Mouse (Mus musculus) layer of hippocampus, adult 2 months (tissue): ENCODE results near the gene Abcb8. TPM values are rescaled to one million over a fixed set of nuclear protein-coding genes. Genes with fewer than 3 reads are reported as not detected.
A peak's percentile ranks its signal among the peaks of the same experiment; 100 is the strongest.

Experiments used
- DNase-seq, 2 experiments: peaks; one replicate each; pipeline ENCODE4 v3.0.0; 2022; ENCODE audit warnings: low spot score in 2 of 2
- H3K27ac ChIP-seq: fragments of 200-600 bp; 2 replicates; pipeline ENCODE4 v1.8.1; 2022
- H3K4me3 ChIP-seq: fragments of 200-600 bp; 2 replicates; pipeline ENCODE4 v1.8.1; 2022; ENCODE audit warnings: mild to moderate bottlenecking
- CTCF ChIP-seq: fragments of 200-600 bp; conservative IDR thresholded peaks from 2 replicates; pipeline ENCODE4 v1.8.1; 2022; ENCODE audit warnings: antibody characterized with exemption, mild to moderate bottlenecking, moderate library complexity
- total RNA-seq, 2 experiments: library from RNA; stranded (reverse); gene quantifications; 2 replicates each; pipeline ENCODE4 v1.2.3; 2021

Gene Abcb8
- total RNA-seq, 2 experiments from 2014 or later: 50.8 to 57.0 TPM

- H3K4me3 ChIP-seq: no peak overlapping the region
- TF ChIP-seq CTCF: no peak
- DNase-seq: no peak
- H3K27ac ChIP-seq: no peak overlapping the region
Observed at GRCm38 (mm10) chr5:24353327-24353726, 40.1 kb upstream of the Abcb8 start.

DNA sequence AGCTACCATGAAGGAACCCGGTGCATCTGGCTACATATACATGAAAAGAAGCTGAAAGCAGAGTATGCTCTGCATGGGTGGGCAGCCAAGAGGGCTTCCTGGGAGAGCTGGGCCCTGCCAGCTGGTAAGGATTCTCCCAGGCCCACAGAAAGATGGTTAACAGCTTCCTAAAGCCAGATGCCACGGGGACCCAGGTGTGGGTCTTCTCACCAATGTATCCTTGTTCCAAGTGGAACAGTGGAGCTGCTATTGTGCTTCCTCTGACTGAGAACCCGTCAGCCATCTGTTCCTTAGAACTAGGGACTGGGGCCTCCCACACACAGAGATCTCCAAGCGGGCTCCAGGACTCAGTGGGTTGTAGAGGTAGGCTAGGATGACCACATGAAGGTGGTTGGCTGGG lies 36.7 kb upstream of the Abcb8 start:
- H3K4me3 ChIP-seq: no peak overlapping the region
- H3K27ac ChIP-seq: no peak overlapping the region
- no peak for DNase-seq
- no peak for TF ChIP-seq CTCF

GRCm38 (mm10) chr5:24357461-24357860 lies 36.0 kb upstream of the Abcb8 start:
- TF ChIP-seq CTCF: peak; percentile 61
- H3K4me3 ChIP-seq: no peak overlapping the region
- no peak overlapping the region for H3K27ac ChIP-seq
- no peak for DNase-seq

GRCm38 (mm10) chr5:24360792-24361454 lies 32.5 kb upstream of the Abcb8 start:
- Histone ChIP-seq H3K27ac (no peak overlapping the region), H3K4me3 (no peak overlapping the region)
- peak; percentile 98 for TF ChIP-seq CTCF
- peak; percentile 77 to 89 for DNase-seq

GRCm38 (mm10) chr5:24363467-24363866 lies 30.0 kb upstream of the Abcb8 start:
- Histone ChIP-seq H3K4me3 (no peak overlapping the region), H3K27ac (no peak overlapping the region)
- no peak for TF ChIP-seq CTCF
- DNase-seq: no peak

- Histone ChIP-seq H3K27ac (peak overlapping the region; percentile 32; the same call in 1 of the 2 replicates), H3K4me3 (no peak overlapping the region)
- DNase-seq: no peak
- TF ChIP-seq CTCF: no peak
Observed at GRCm38 (mm10) chr5:24364061-24364460, 29.4 kb upstream of the Abcb8 start.

DNA sequence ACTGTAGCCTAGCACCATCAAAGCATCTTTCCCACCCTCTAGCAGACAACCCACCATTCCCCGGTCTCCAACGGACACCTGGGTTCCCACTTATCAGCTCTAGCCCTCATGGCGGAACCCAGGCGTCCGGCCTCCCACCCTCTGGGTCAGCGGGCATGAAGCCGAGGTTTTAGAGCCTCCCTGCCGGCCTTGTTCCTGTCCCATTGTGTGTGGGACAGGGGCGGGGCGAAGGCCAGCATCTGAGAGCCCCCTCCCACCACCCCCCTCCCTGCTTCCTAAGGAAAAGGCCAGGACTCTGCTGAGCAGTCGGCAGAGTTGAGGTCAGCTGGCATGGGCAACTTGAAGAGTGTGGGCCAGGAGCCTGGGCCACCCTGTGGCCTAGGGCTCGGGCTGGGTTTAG lies 29.0 kb upstream of the Abcb8 start, which contains the start of gene Nos3:
Gene Nos3, plus strand, starts transcription at position 303 of the 400 bp plus-strand sequence.
- Histone ChIP-seq H3K27ac (peak within 1 kb of the TSS; percentile 67), H3K4me3 (peak within 1 kb of the TSS; percentile 38)
- no peak for TF ChIP-seq CTCF
- DNase-seq: no peak

DNA sequence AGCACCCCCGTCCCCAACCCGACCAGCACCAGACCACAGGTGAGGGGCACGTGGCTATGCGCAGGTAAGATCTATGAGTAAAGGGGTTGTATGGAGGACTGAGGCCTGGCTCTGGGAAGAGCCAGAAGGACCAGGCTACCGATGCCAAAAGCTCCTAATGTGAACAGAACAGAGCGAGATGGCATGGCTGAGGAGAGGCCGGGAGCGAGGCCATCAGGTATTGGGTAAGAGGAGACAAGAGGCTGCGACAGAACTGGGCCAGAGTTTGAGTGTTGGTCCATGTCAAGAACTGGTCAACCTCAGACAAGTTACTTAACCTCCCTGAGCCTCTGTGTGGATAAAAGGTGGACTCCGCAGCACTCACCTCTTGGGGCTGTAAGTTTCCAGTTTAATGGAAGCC lies 28.5 kb upstream of the Abcb8 start:
- Histone ChIP-seq H3K4me3 (peak overlapping the region; percentile 38), H3K27ac (peak overlapping the region; percentile 67)
- DNase-seq: no peak
- TF ChIP-seq CTCF: no peak

GRCm38 (mm10) chr5:24365528-24365927 lies 27.9 kb upstream of the Abcb8 start:
- H3K4me3 ChIP-seq: no peak overlapping the region; the same call in 1 of the 2 replicates
- TF ChIP-seq CTCF: no peak
- no peak for DNase-seq
- peak overlapping the region; percentile 67; the same call in 1 of the 2 replicates for H3K27ac ChIP-seq

DNA sequence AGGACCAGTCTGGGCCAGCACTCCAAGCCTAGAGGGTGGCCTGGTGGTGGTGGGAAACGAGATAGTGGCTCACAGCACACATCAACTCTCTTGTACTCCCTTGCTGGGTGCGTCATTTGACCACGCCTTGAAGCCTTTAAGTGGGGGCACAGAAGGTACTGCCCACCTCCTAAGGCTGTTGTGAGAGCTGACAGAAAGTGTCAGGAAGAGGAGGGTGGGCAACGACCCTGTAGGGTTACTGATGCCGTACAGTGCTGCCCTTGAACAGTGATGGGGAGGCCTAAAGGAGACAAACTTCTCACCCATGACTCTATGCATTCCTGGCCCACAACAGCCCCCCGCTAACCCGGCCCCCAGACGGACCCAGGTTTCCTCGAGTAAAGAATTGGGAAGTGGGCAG lies 27.0 kb upstream of the Abcb8 start:
- no peak for TF ChIP-seq CTCF
- H3K4me3 ChIP-seq: no peak overlapping the region
- no peak for DNase-seq

GRCm38 (mm10) chr5:24369767-24370166 lies 23.7 kb upstream of the Abcb8 start:
- no peak overlapping the region for H3K27ac ChIP-seq
- no peak for TF ChIP-seq CTCF
- no peak for DNase-seq
- H3K4me3 ChIP-seq: no peak overlapping the region

More for the DNA sequence above, 27.0 kb upstream of the Abcb8 start:
- no peak overlapping the region for H3K27ac ChIP-seq

GRCm38 (mm10) chr5:24373807-24374206 lies 19.7 kb upstream of the Abcb8 start:
- no peak for DNase-seq
- TF ChIP-seq CTCF: no peak
- H3K4me3 ChIP-seq: no peak overlapping the region
- H3K27ac ChIP-seq: 0 out of 2 replicates have a peak overlapping the region, but pooled peaks have one; percentile 12

- no peak overlapping the region for H3K4me3 ChIP-seq
- 0 out of 2 replicates have a peak overlapping the region, but pooled peaks have one; percentile 12 for H3K27ac ChIP-seq
- no peak for DNase-seq
- no peak for TF ChIP-seq CTCF
Observed at GRCm38 (mm10) chr5:24374216-24374615, 19.2 kb upstream of the Abcb8 start.

GRCm38 (mm10) chr5:24374666-24375328 lies 18.7 kb upstream of the Abcb8 start:
- no peak for DNase-seq
- Histone ChIP-seq H3K4me3 (no peak overlapping the region), H3K27ac (no peak overlapping the region)
- no peak for TF ChIP-seq CTCF
